Mouse (Mus musculus) gastrocnemius, adult 8-10 months (tissue): ENCODE data around the gene Clp1. TPM values are rescaled to one million over a fixed set of nuclear protein-coding genes. Genes with fewer than 3 reads are reported as not detected.

ENCODE experiments used
- DNase-seq, 2 experiments: peaks; one replicate each; pipeline ENCODE4 v3.0.0; 2022; ENCODE audit warnings: low spot score in 2 of 2
- total RNA-seq, 4 experiments: library from RNA; stranded (reverse); gene quantifications; 2 replicates each; pipeline ENCODE4 v1.2.4; 2022

Clp1 gene
- total RNA-seq = 1 to 10 TPM; 3.7 to 4.3 (median 4.1) TPM

- peak; percentile 95 to 96 for DNase-seq
Observed at GRCm38 (mm10) chr2:84727172-84727858, at the start of gene Clp1. TSS of gene Clp1 (minus strand) at chr2:84727350.

GRCm38 (mm10) chr2:84775665-84776064 is 48.5 kb upstream of the Clp1 start:
- DNase-seq = peak in 1 of 2 experiments; percentile 41

- no peak for DNase-seq
Observed at GRCm38 (mm10) chr2:84775241-84775640, 48.1 kb upstream of the Clp1 start, which contains the start of gene Serping1. TSS of gene Serping1 (minus strand) at chr2:84775444.

GRCm38 (mm10) chr2:84774751-84775150 is 47.6 kb upstream of the Clp1 start:
- DNase-seq = peak; percentile 66 to 81

GRCm38 (mm10) chr2:84773195-84773594 is 46.0 kb upstream of the Clp1 start:
- DNase-seq = no peak

- DNase-seq = no peak
Observed at GRCm38 (mm10) chr2:84772454-84772853, 45.3 kb upstream of the Clp1 start.

- peak; percentile 17 to 45 for DNase-seq
Observed at GRCm38 (mm10) chr2:84770501-84770900, 43.4 kb upstream of the Clp1 start.

- no peak for DNase-seq
Observed at GRCm38 (mm10) chr2:84762818-84763217, 35.7 kb upstream of the Clp1 start.

GRCm38 (mm10) chr2:84762295-84762694 is 35.1 kb upstream of the Clp1 start:
- DNase-seq = no peak

- DNase-seq = no peak
Observed at GRCm38 (mm10) chr2:84761840-84762239, 34.7 kb upstream of the Clp1 start.

GRCm38 (mm10) chr2:84761309-84761708 is 34.2 kb upstream of the Clp1 start:
- DNase-seq = no peak

GRCm38 (mm10) chr2:84760777-84761176 is 33.6 kb upstream of the Clp1 start:
- no peak for DNase-seq

- no peak for DNase-seq
Observed at GRCm38 (mm10) chr2:84758542-84759127, 31.5 kb upstream of the Clp1 start.

GRCm38 (mm10) chr2:84757026-84757682 is 30.0 kb upstream of the Clp1 start:
- no peak for DNase-seq

- DNase-seq = no peak
Observed at GRCm38 (mm10) chr2:84756245-84756644, 29.1 kb upstream of the Clp1 start.

GRCm38 (mm10) chr2:84750115-84750514 is 23.0 kb upstream of the Clp1 start:
- DNase-seq = no peak

GRCm38 (mm10) chr2:84744126-84744525 is 17.0 kb upstream of the Clp1 start:
- no peak for DNase-seq

GRCm38 (mm10) chr2:84743561-84743960 is 16.4 kb upstream of the Clp1 start, which contains the start of gene Gm19426:
TSS of gene Gm19426 (minus strand) at chr2:84743655.
- peak in 1 of 2 experiments; percentile 41 for DNase-seq

- no peak for DNase-seq
Observed at GRCm38 (mm10) chr2:84742451-84743283, 15.5 kb upstream of the Clp1 start.

- DNase-seq = no peak
Observed at GRCm38 (mm10) chr2:84741841-84742450, 14.8 kb upstream of the Clp1 start.
